Mouse (Mus musculus) splenic B cell, adult 2 months (primary cell): ENCODE data around the gene Il17ra.

Source experiments
- DNase-seq: peaks from one replicate; pipeline ENCODE4 v3.0.0-alpha.2; 2011; ENCODE audit warnings: low read depth, low spot score
- H3K27me3 ChIP-seq: 2 replicates; pipeline ENCODE4 v1.6.1; 2012; ENCODE audit warnings: mild to moderate bottlenecking, low read length, moderate library complexity, mixed read lengths; ENCODE audit not compliant: control insufficient read depth, poor library complexity, insufficient read depth, severe bottlenecking
- H3K36me3 ChIP-seq: 2 replicates; pipeline ENCODE4 v1.6.1; 2012; ENCODE audit warnings: mild to moderate bottlenecking, low read length, moderate library complexity, mixed read lengths; ENCODE audit not compliant: control insufficient read depth, poor library complexity, insufficient read depth, severe bottlenecking

Il17ra gene

DNA sequence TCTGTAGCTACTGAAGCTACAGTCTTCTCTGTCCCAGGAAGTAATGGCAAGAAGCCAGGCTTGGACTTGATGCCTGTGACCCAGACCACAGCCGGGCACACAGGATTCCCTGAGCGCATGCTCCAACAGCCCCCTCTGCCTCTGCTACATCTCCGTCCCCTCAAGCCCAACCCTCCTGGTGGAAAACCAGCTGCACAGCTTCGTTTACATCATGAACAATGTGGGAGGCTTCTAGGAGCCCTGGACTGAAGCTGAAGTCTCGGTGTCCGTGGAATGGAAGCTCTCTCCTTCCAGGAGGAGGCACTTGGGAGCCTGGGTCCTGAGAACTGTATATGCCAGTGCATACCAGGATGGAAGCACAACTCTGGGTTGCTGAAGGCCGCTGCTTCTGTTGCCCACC lies 46.9 kb downstream of the Il17ra start:
- Histone ChIP-seq H3K27me3 (no peaks in the 10 kb centered on the region), H3K36me3 (peaks cover 8% of the 10 kb centered on the region)
- no peak for DNase-seq

DNA sequence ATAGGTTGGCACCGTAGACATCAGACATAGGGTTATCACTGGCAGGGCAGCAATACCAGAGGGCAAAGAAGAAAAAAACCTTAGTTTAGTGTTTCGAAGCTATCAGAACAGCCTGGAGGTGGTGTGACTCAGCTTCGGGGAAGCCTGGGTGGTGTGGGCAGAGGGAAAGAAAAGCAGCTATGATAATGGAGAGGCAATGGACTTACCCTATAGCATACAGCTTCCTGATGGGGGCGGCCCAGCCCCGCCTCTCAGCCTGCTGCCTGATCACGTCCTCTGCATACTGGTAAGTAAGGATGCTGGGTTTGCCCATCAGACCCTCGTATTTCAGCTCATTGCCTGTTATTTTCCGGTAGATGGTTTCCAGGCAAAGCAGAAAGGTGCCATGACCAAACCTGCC lies 47.4 kb downstream of the Il17ra start:
- DNase-seq, result no peak
- Histone ChIP-seq H3K36me3 (peaks cover 8% of the 10 kb centered on the region), H3K27me3 (no peaks in the 10 kb centered on the region)

- DNase-seq, result no peak
- Histone ChIP-seq H3K27me3 (no peaks in the 10 kb centered on the region), H3K36me3 (peaks cover 8% of the 10 kb centered on the region)
These were observed 48.2 kb downstream of the Il17ra start for GRCm38 (mm10) chr6:120511212-120511611.

GRCm38 (mm10) chr6:120516422-120516821 lies 53.4 kb downstream of the Il17ra start:
- H3K36me3 ChIP-seq, result peaks cover 6% of the 10 kb centered on the region
- no peak for DNase-seq

DNA sequence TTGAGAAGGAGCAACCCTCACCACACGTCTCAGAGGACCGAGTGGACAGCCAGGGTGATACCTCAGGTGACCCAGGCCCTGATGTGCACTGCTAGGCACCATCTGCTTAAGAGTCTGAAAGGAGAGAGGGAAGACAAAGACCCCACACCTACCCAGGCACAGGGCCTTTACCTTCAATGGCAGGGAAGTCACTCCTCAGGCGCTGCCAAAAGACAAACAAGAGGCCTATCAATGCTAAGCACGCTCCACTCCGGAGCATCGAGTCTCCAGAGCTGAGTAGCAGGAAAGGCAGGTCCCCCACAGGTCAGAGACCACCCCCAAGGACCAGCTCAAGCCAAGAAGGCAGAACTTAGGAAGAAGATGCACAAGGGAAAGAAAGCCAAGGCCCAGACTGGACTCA lies 53.8 kb downstream of the Il17ra start:
- no peak for DNase-seq
- Histone ChIP-seq H3K36me3 (peaks cover 6% of the 10 kb centered on the region), H3K27me3 (no peaks in the 10 kb centered on the region)

More at GRCm38 (mm10) chr6:120516422-120516821, 53.4 kb downstream of the Il17ra start:
- no peaks in the 10 kb centered on the region for H3K27me3 ChIP-seq

- no peak for DNase-seq
- Histone ChIP-seq H3K27me3 (no peaks in the 10 kb centered on the region), H3K36me3 (peaks cover 6% of the 10 kb centered on the region)
These were observed 54.3 kb downstream of the Il17ra start for GRCm38 (mm10) chr6:120517311-120517710.

DNA sequence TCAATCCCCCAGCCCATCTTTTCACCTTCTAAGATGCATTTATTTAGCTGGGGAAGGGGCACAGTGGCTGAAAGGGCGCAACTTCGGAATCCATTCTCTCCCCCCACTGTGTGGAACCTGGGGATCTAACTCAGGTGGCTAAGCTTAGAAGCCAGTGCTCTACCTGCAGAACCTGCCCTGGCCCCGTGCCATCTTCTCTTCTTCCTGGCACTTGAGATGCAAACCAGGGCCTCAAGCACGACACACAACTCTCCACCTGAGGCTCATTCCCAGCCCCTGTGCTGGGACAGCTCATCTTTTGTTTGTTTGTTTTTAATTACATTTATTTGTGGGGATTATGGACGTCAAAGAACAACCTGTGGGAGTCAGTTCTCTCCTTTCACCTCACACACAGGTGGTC lies 56.6 kb downstream of the Il17ra start:
- DNase-seq, result no peak
- no peaks in the 10 kb centered on the region for H3K27me3 ChIP-seq
- no peaks in the 10 kb centered on the region for H3K36me3 ChIP-seq

DNA sequence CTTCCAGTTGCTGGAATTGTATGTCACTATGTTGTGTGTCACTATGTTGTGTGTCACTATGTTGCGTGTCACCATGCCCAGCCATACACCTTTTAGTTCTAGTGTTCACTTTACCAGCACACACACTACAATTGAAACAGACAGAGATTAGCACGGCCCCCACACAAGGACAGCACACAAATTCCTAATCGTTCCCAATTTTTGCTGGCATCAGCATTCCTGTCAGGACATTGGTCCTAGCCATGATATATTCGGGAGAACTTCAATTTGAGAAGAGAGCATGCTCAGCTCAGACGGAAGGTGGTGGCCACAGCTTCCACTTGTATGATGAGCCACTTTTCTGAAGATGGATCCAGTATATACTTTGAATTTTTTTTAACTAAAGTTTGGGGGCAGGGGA lies 61.7 kb downstream of the Il17ra start:
- DNase-seq, result no peak
- no peaks in the 10 kb centered on the region for H3K36me3 ChIP-seq
- H3K27me3 ChIP-seq, result no peaks in the 10 kb centered on the region

DNA sequence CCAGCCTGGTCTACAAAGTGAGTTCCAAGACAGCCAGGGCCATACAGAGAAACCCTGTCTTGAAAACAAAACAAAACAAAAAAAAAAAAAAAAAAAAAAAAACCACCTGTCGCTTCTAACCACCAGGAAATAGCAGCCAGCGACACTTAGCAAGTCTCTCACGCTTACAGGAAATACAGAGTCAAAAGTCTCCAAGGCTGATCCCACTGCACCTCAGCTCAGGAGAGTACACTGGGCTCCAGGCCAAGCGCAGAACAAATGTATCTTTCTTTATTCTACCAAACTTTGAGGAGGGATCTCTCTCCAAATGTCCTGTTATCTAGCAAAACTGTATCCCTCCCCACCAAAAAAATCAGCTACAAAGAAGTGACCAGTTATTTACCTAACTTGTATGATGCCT lies 66.1 kb downstream of the Il17ra start:
- Histone ChIP-seq H3K36me3 (no peaks in the 10 kb centered on the region), H3K27me3 (no peaks in the 10 kb centered on the region)
- DNase-seq, result no peak

- no peaks in the 10 kb centered on the region for H3K36me3 ChIP-seq
These were observed 68.2 kb downstream of the Il17ra start, which contains the start of gene Hdhd5 for GRCm38 (mm10) chr6:120531020-120531965. TSS of gene Hdhd5 (minus strand) at chr6:120531319.

GRCm38 (mm10) chr6:120532594-120532993 lies 69.5 kb downstream of the Il17ra start:
- no peak for DNase-seq
- Histone ChIP-seq H3K36me3 (no peaks in the 10 kb centered on the region), H3K27me3 (no peaks in the 10 kb centered on the region)

More at GRCm38 (mm10) chr6:120531020-120531965, 68.2 kb downstream of the Il17ra start, which contains the start of gene Hdhd5:
- no peaks in the 10 kb centered on the region for H3K27me3 ChIP-seq
- DNase-seq, result peak; percentile 96

- no peak for DNase-seq
These were observed 73.3 kb downstream of the Il17ra start for GRCm38 (mm10) chr6:120536337-120536736.

More at GRCm38 (mm10) chr6:120536337-120536736, 73.3 kb downstream of the Il17ra start:
- no peaks in the 10 kb centered on the region for H3K36me3 ChIP-seq
- H3K27me3 ChIP-seq, result no peaks in the 10 kb centered on the region
